8 mouse cellular contexts compared by ENCODE assay signal in genomic region chr11:75190905-75191441, GRCm38 (mm10). TPM values are rescaled to one million over a fixed set of nuclear protein-coding genes. Genes with fewer than 3 reads are reported as not detected.
A peak's percentile ranks its signal among the peaks of the same experiment; 100 is the strongest.
DNase-seq lines count a peak whose midpoint lies in the region; ATAC-seq and TF ChIP-seq lines count a peak whose summit lies in the region.

Gene Dph1, minus strand, starts transcription at chr11:75191241.

- TF ChIP-seq EP300 in MEL (IDR thresholded peaks at IDR 0.05; ENCODE audit: low read depth in 1 of 2, low read length in 2 of 2): no peak

- DNase-seq in kidney, postnatal 36 days: no peak
- DNase-seq in MEL (ENCODE audit: low read depth, low spot score): no peak
- DNase-seq in forebrain, embryonic 11.5 days (ENCODE audit: low spot score): no peak
- DNase-seq in layer of hippocampus, postnatal 14 days (ENCODE audit: low spot score in 2 of 2): no peak
- DNase-seq in urinary bladder, adult 18-20 months (ENCODE audit: low spot score in 2 of 2): no peak

- no peak for TF ChIP-seq CTCF in MEL (IDR thresholded peaks at IDR 0.05 in 2 of 3, conservative IDR thresholded peaks at IDR 0.05 in 1 of 3; ENCODE audit: control insufficient read depth in 1 of 3, insufficient read depth in 1 of 3, low read depth in 2 of 3, low read length in 3 of 3, poor library complexity in 1 of 3, severe bottlenecking in 1 of 3)

- H3K9ac ChIP-seq in kidney, embryonic 14.5 days (ENCODE audit: low read depth, low read length): peak within 1 kb of the TSS; percentile 76
- peak within 1 kb of the TSS; percentile 91 for H3K9ac ChIP-seq in MEL (ENCODE audit: control insufficient read depth, low read depth, low read length, poor library complexity, severe bottlenecking)
- H3K9ac ChIP-seq in forebrain, embryonic 11.5 days (ENCODE audit: low read length): peak within 1 kb of the TSS; percentile 39
- H3K9ac ChIP-seq in midbrain, embryonic 16.5 days (ENCODE audit: low read depth, low read length): peak within 1 kb of the TSS; percentile 67

- peaks cover 31% of the 10 kb centered on the region for H3K27me3 ChIP-seq in kidney, embryonic 14.5 days (ENCODE audit: control insufficient read depth, insufficient read depth, low read length)
- peaks cover 2 to 15% of the 10 kb centered on the region in 2 experiments; a peak in 2 of 4 replicates for H3K27me3 ChIP-seq in MEL (ENCODE audit: control insufficient read depth in 1 of 2, insufficient read depth in 2 of 2, low read length in 2 of 2)
- peaks cover 41% of the 10 kb centered on the region for H3K27me3 ChIP-seq in forebrain, embryonic 11.5 days (ENCODE audit: control insufficient read depth, insufficient read depth, low read length)
- no peaks in the 10 kb centered on the region for H3K27me3 ChIP-seq in midbrain, embryonic 16.5 days (ENCODE audit: control insufficient read depth, insufficient read depth, low read depth, low read length)

- H3K4me1 ChIP-seq in kidney, embryonic 14.5 days (ENCODE audit: control insufficient read depth, insufficient read depth, low read length): peaks cover 27% of the 10 kb centered on the region
- H3K4me1 ChIP-seq in MEL (ENCODE audit: control insufficient read depth in 1 of 2, insufficient read depth in 2 of 2, low read length in 2 of 2): peaks cover 0 to 14% of the 10 kb centered on the region in 2 experiments; a peak in 3 of 4 replicates
- peaks cover 31% of the 10 kb centered on the region for H3K4me1 ChIP-seq in forebrain, embryonic 11.5 days (replicated peaks; ENCODE audit: control insufficient read depth, insufficient read depth, low read length)
- peaks cover 21% of the 10 kb centered on the region for H3K4me1 ChIP-seq in midbrain, embryonic 16.5 days (ENCODE audit: control insufficient read depth, insufficient read depth, low read length)

- no peak for TF ChIP-seq POLR2A in MEL (IDR thresholded peaks at IDR 0.05; ENCODE audit: control insufficient read depth in 1 of 2, insufficient read depth in 1 of 2, low read depth in 1 of 2, low read length in 2 of 2, poor library complexity in 1 of 2)

- no peak within 1 kb of the TSS for H3K27ac ChIP-seq in kidney, embryonic 14.5 days (ENCODE audit: low read depth, low read length)
- peak within 1 kb of the TSS; percentile 75 for H3K27ac ChIP-seq in MEL (ENCODE audit: control insufficient read depth, low read depth, low read length)
- no peak within 1 kb of the TSS for H3K27ac ChIP-seq in forebrain, embryonic 11.5 days (ENCODE audit: low read depth, low read length)
- no peak within 1 kb of the TSS; the same call in 1 of the 2 replicates for H3K27ac ChIP-seq in midbrain, embryonic 16.5 days (ENCODE audit: low read length)

- peak within 1 kb of the TSS; percentile 92 for H3K4me3 ChIP-seq in kidney, embryonic 14.5 days (ENCODE audit: low read length)
- H3K4me3 ChIP-seq in MEL (ENCODE audit: control insufficient read depth in 1 of 2, insufficient read depth in 1 of 2, low read depth in 2 of 2, low read length in 2 of 2): peak within 1 kb of the TSS; percentile 81 to 86
- H3K4me3 ChIP-seq in forebrain, embryonic 11.5 days (ENCODE audit: low read depth, low read length): peak within 1 kb of the TSS; percentile 54
- H3K4me3 ChIP-seq in midbrain, embryonic 16.5 days (ENCODE audit: low read depth, low read length): peak within 1 kb of the TSS; percentile 70

- ATAC-seq in kidney, embryonic 14.5 days (ENCODE audit: low FRiP score, low TSS enrichment): no peak
- ATAC-seq in forebrain, embryonic 11.5 days (replicated peaks; ENCODE audit: low FRiP score): 0 out of 2 replicates have a peak, but pooled peaks have one; percentile 20
- ATAC-seq in midbrain, embryonic 16.5 days: 0 out of 2 replicates have a peak, but pooled peaks have one; percentile 6
- no peak for ATAC-seq in erythroid progenitor cell, adult 5-6 weeks (replicated peaks; ENCODE audit: low FRiP score, poor library complexity, severe bottlenecking)

- peak within 1 kb of the TSS; percentile 88 for H3K4me2 ChIP-seq in kidney, embryonic 14.5 days (replicated peaks; ENCODE audit: low read depth, low read length)
- H3K4me2 ChIP-seq in forebrain, embryonic 11.5 days (ENCODE audit: low read depth, low read length, severe bottlenecking): peak within 1 kb of the TSS; percentile 75
- H3K4me2 ChIP-seq in midbrain, embryonic 16.5 days (ENCODE audit: low read length): peak within 1 kb of the TSS; percentile 79

- 59% methylated on average over 5 of the region's 5 CpGs for WGBS in kidney, embryonic 14.5 days
- whole genome bisulfite sequencing in forebrain, embryonic 11.5 days: 41% methylated on average over 5 of the region's 5 CpGs
- 43% methylated on average over 5 of the region's 5 CpGs for WGBS in midbrain, embryonic 16.5 days

- no peaks in the 10 kb centered on the region for H3K9me3 ChIP-seq in kidney, embryonic 14.5 days (ENCODE audit: control insufficient read depth, low read length)
- no peaks in the 10 kb centered on the region for H3K9me3 ChIP-seq in MEL (replicated peaks; ENCODE audit: insufficient read depth, low read length)
- no peaks in the 10 kb centered on the region for H3K9me3 ChIP-seq in forebrain, embryonic 11.5 days (ENCODE audit: control insufficient read depth, low read length)
- no peaks in the 10 kb centered on the region for H3K9me3 ChIP-seq in midbrain, embryonic 16.5 days (replicated peaks; ENCODE audit: control insufficient read depth, low read length, poor library complexity, severe bottlenecking)

- H3K36me3 ChIP-seq in kidney, embryonic 14.5 days (ENCODE audit: control insufficient read depth, insufficient read depth, low read length): no peaks in the 10 kb centered on the region
- H3K36me3 ChIP-seq in MEL (ENCODE audit: control insufficient read depth in 1 of 2, insufficient read depth in 2 of 2, low read length in 2 of 2): peaks cover 0 to 3% of the 10 kb centered on the region in 2 experiments; a peak in 1 of 4 replicates
- H3K36me3 ChIP-seq in forebrain, embryonic 11.5 days (ENCODE audit: control insufficient read depth, insufficient read depth, low read length): no peaks in the 10 kb centered on the region
- H3K36me3 ChIP-seq in midbrain, embryonic 16.5 days (ENCODE audit: control insufficient read depth, insufficient read depth, low read length): no peaks in the 10 kb centered on the region

- no peak for TF ChIP-seq RAD21 in MEL (IDR thresholded peaks at IDR 0.05; ENCODE audit: low read depth, low read length)

- H3K79me2 ChIP-seq in MEL (ENCODE audit: control insufficient read depth, insufficient read depth, low read length, poor library complexity): peaks cover 17% of the 10 kb centered on the region

TF ChIP-seq in MEL, 35 proteins besides CTCF, POLR2A, EP300 and RAD21:
- TF ChIP-seq RCOR1 (IDR thresholded peaks at IDR 0.05; ENCODE audit: low read depth, low read length) (no peak), TCF12 (IDR thresholded peaks at IDR 0.05; ENCODE audit: low read depth, low read length) (no peak), CHD1 (IDR thresholded peaks at IDR 0.05; ENCODE audit: low read depth, low read length) (no peak), ETS1 (IDR thresholded peaks at IDR 0.05; ENCODE audit: low read depth, low read length) (no peak), MAX (IDR thresholded peaks at IDR 0.05; ENCODE audit: low read length) (no peak), CHD2 (IDR thresholded peaks at IDR 0.05; ENCODE audit: low read length) (no peak), ZNF384 (IDR thresholded peaks at IDR 0.05; ENCODE audit: low read depth, low read length) (no peak), NRF1 (IDR thresholded peaks at IDR 0.05; ENCODE audit: insufficient read depth, low read depth, low read length, poor library complexity, severe bottlenecking) (no peak), HCFC1 (IDR thresholded peaks at IDR 0.05; ENCODE audit: low read depth, low read length) (no peak)

RNA-seq across cellular contexts. Expression of gene Dph1, which starts in this region (rescaled TPM):
- polyA plus RNA-seq in kidney, embryonic 14.5 days (2014; fragmentation: Nextera tagmentation; extraction: Ambion mirVana): 25.7 and 29.2 TPM in 2 replicates
- total RNA-seq in MEL (2012; rRNA removed): 54.2 and 59.5 TPM in 2 replicates
- 10 to 100 TPM in 1 of 2 experiments, not detected in 1; 58.4 TPM for polyA plus RNA-seq in MEL (2012; ENCODE audit: insufficient read depth in 1 of 2, insufficient read length in 2 of 2, low read depth in 1 of 2, low replicate concordance in 2 of 2, missing spikeins in 1 of 2)
- 21.8 and 24.0 TPM in 2 replicates for polyA plus RNA-seq in forebrain, embryonic 11.5 days (2014; fragmentation: Nextera tagmentation; extraction: Ambion mirVana)
- total RNA-seq in layer of hippocampus, postnatal 14 days (2021): 10 to 100 TPM; 21.7 to 24.4 TPM
- polyA plus RNA-seq in midbrain, embryonic 16.5 days (2015; fragmentation: Nextera tagmentation; extraction: Ambion mirVana): 12.5 and 14.0 TPM in 2 replicates
- not detected in 2 replicates for total RNA-seq in erythroid progenitor cell, adult 5-6 weeks (2015; ENCODE audit: low replicate concordance)
- total RNA-seq in erythroid progenitor cell, adult 5-6 weeks (2017; ENCODE audit: low replicate concordance): 1.1 and 6.3 TPM in 2 replicates

Comparison
In these comparisons a context has a peak if more than half of its experiments do, and no peak if none do; other contexts are left out.
1. ATAC-seq: peak in forebrain, embryonic 11.5 days (single experiment) and midbrain, embryonic 16.5 days (single experiment); none in kidney, embryonic 14.5 days (single experiment) and erythroid progenitor cell, adult 5-6 weeks (single experiment).
2. H3K9ac ChIP-seq: peak in every context shown above with its lines; median percentile 91 in MEL; 76 in kidney, embryonic 14.5 days; 67 in midbrain, embryonic 16.5 days; 39 in forebrain, embryonic 11.5 days.
3. Peak in every context shown above with its lines, with median percentiles within 50 percentile points of each other: H3K4me2 ChIP-seq and H3K4me3 ChIP-seq.